Mouse (Mus musculus) cortical plate, adult 2 months (tissue): ENCODE data around the gene Drap1. TPM values are rescaled to one million over a fixed set of nuclear protein-coding genes. Genes with fewer than 3 reads are reported as not detected.
"Not testable (repeated sequence)": the region's sequence is repeated elsewhere in the genome, so short reads cannot be mapped to it uniquely, and the experiment has no call there.

ENCODE experiments used
- H3K27ac ChIP-seq: fragments of 200-500 bp; 2 replicates; pipeline ENCODE4 v1.5.1; 2012; ENCODE audit warnings: low read length, control low read depth, inconsistent platforms; ENCODE audit not compliant: insufficient read depth
- H3K4me1 ChIP-seq: fragments of 200-500 bp; 2 replicates; pipeline ENCODE4 v1.6.1; 2011; ENCODE audit warnings: low read length; ENCODE audit not compliant: control insufficient read depth, insufficient read depth
- H3K4me3 ChIP-seq: fragments of 200-500 bp; 2 replicates; pipeline ENCODE4 v1.5.1; 2011; ENCODE audit warnings: mild to moderate bottlenecking, low read length, control low read depth; ENCODE audit not compliant: insufficient read depth
- CTCF ChIP-seq: fragments of 200-500 bp; IDR thresholded peaks from 2 replicates; pipeline ENCODE4 v1.5.1; 2011; ENCODE audit warnings: mild to moderate bottlenecking, control low read depth, low read length; ENCODE audit not compliant: insufficient read depth; ENCODE audit errors: extremely low read depth
- POLR2A ChIP-seq: fragments of 200-500 bp; IDR thresholded peaks from 2 replicates; pipeline ENCODE4 v1.6.1; 2011; ENCODE audit warnings: mild to moderate bottlenecking, low read length, control low read depth; ENCODE audit not compliant: insufficient read depth; ENCODE audit errors: extremely low read depth
- polyA plus RNA-seq: library from polyadenylated mRNA; depleted of rRNA; stranded (reverse); fragments of >200 nt; gene quantifications from 2 replicates; pipeline ENCODE4 v1.2.3, GENCODE M21; 2012

The Drap1 gene
- polyA plus RNA-seq, 1 experiment, result 285 TPM

DNA sequence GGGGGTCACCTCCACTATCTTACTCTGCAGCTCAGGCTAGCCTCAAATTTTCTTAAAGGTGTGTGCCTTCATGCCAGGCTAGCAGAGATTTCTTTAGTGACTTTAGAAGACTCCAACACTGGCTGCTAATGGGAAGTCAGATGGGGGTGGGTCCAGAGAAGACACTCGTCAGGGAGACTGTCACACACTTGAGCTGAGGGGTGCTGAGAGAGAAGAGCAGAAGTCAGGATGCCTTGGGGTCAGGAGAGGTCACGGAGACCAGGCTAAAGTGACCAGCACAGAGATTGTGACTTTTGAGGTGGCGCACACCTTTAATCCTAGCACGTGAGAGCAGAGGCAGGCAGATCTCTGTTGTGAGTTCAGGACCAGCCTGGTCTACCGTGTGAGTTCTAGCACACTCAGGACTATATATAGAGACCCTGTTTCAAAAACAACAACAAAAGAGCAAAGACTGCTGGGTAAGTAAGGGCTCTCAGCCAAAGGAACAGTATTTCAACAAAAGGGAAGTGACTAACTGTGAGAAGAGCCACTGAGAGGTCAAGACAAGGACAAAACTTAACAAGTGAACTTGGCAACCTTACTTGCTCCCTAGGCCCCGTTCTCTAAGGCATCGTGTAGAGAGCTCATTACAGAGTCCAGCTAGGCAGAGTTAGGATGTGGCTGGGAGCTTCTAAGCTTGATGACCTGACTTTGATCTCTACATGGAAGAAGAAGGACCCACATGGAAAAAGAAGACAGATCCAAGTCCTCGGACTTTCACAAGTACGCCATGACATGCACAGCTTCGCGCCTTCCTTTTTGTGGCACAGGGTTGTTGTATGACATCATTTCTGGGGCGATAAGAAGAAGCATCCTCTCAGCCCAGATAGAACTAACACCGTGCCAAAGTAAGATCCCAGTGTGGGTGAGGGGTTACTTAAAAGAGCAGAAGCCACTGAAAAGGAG, 16.4 kb downstream of the Drap1 start:
- TF ChIP-seq CTCF (no peak), POLR2A (no peak)

DNA sequence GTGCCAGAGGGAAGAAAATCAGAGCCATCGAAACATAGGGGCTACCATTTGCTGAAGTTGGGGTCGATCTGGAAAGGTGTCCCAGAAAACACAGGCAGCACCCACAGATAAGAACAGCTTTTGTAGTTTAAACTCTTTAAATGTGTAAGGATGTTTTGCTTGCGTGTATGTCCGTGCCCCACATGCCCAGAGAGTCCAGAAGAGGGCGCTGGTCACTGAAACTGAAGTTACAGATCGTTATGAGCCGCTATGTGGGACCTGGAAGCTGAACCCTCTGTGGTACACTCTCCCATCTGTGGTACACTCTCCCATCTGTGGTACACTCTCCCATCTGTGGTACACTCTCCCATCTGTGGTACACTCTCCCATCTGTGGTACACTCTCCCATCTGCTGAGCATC, 17.6 kb downstream of the Drap1 start:
- Histone ChIP-seq H3K4me1 (peaks cover 3% of the 10 kb centered on the region; the same call in 1 of the 2 replicates), H3K27ac (peak overlapping the region; percentile 87), H3K4me3 (peak overlapping the region; percentile 64)
- TF ChIP-seq CTCF, result peak; percentile 61
- TF ChIP-seq POLR2A, result no peak

More for the DNA sequence above, 16.4 kb downstream of the Drap1 start:
- Histone ChIP-seq H3K4me3 (no peak overlapping the region), H3K4me1 (peaks cover 3% of the 10 kb centered on the region; the same call in 1 of the 2 replicates), H3K27ac (0 out of 2 replicates have a peak overlapping the region, but pooled peaks have one; percentile 28)

DNA sequence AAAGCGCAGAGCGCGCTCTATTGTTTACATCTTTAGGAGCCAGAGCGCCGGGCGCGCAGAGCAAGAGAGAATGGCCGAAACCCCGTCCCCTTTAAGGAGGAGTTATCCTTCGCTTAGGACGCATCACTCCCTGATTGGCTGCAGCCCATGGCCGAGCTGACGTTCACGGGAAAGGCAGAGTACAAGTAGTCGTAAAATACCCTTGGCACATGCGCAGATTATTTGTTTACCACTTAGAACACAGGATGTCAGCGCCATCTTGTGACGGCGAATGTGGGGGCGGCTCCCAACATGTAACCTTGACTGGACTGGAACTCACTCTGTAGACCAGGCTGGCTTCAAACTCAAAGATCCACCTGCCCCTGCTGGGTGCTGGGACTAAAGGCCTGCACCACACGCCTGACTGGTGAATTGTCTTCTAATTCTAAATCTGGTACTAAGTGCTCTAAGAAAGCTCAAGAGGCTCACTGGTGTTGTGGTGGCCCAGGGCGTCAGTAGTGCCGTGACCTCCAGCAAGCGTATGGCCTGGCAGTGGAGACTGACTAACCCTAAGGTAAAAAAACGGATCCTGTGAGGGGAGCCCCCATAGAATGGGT, 18.1 kb downstream of the Drap1 start:
- Histone ChIP-seq H3K4me3 (peak overlapping the region; percentile 64), H3K27ac (peak overlapping the region; percentile 87)
- not testable (repeated sequence) for H3K4me1 ChIP-seq
- peak; percentile 80 for TF ChIP-seq POLR2A

DNA sequence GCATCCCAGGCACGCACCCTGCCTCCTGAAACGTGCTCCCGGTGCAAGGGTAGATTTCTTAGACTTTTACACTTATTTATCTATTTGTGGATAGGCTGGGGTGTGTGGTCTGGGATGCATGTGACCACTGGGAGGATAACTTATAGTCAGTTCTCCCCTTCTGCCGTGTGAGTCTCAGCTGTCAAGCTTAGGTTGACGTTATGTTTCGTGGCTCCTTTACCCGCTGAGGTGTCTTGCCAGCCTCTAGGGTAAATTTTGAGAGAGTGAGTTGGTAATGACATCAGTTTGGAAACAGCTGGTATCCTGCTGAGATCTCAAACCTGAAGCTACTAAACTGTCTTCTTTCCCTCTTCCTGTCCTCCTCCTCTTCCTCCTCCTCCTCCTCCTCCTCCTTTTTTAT, 18.9 kb downstream of the Drap1 start:
- Histone ChIP-seq H3K27ac (peak overlapping the region; percentile 91), H3K4me3 (peak overlapping the region; percentile 64), H3K4me1 (peaks cover 3% of the 10 kb centered on the region; the same call in 1 of the 2 replicates)
- TF ChIP-seq CTCF (no peak), POLR2A (no peak)

DNA sequence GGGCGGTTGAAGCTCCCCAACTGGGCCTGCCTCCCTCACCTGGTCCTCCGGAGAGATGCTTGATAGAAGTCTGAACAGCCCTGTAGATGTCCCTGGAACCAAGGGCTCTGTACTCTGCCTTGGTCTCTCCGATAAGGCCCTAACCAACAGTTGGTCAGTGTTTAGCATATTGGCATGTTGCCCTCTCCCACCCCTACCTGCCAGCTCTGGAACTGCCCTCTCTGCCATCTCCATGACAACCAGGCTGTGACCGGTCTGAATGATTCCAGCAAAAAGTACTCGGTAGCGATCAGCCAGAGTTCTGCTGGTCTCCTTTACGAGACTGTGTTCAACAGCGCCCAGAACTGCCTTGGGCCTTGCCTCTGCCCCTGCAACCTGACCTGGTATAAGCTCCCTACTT, 22.5 kb downstream of the Drap1 start, which contains the start of gene Tsga10ip:
Gene Tsga10ip (minus strand): TSS at position 234 of the 400 bp plus-strand sequence.
- Histone ChIP-seq H3K4me1 (peaks cover 3% of the 10 kb centered on the region; the same call in 1 of the 2 replicates), H3K27ac (no peak within 1 kb of the TSS), H3K4me3 (no peak within 1 kb of the TSS)
- no peak for TF ChIP-seq POLR2A
- TF ChIP-seq CTCF, result no peak

DNA sequence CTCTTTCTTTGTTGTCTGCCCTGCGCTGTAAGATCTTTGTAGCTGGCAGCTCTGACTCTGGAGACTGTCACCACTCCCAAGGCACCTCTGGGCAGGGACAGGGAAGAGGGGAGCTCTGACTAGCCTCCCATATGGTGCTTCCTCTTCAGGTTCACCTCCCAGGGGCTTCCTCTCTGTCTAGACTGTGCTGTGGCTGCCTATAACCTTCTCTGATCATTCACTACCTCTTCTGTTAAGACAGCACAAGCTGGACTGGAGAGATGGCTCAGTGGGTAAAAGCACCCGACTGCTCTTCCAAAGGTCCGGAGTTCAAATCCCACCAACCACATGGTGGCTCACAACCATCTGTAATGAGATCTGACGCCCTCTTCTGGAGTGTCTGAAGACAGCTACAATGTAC, 23.7 kb downstream of the Drap1 start:
- not testable (repeated sequence) for H3K4me1 ChIP-seq, H3K4me3 ChIP-seq, H3K27ac ChIP-seq

DNA sequence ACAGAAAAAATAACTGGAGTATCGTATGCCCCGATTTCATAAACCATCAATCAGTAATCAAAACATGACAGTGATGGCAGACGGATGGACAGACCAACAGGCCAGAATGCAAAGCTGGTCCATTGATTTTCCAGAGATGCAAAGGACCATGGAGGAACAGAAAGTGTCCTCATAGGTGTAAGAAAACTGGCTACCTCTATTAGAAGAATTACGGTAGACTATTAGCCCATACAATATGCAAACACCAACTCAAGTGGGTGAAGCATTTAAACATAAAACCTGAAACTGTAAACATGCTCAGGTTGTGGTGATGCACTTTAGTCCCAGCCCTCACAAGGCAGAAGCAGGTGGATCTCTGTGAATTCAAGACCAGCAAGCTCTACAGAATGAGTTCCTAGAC, 29.4 kb downstream of the Drap1 start:
- Histone ChIP-seq H3K4me3 (no peak overlapping the region), H3K27ac (no peak overlapping the region), H3K4me1 (no peaks in the 10 kb centered on the region)
- no peak for TF ChIP-seq POLR2A
- no peak for TF ChIP-seq CTCF

DNA sequence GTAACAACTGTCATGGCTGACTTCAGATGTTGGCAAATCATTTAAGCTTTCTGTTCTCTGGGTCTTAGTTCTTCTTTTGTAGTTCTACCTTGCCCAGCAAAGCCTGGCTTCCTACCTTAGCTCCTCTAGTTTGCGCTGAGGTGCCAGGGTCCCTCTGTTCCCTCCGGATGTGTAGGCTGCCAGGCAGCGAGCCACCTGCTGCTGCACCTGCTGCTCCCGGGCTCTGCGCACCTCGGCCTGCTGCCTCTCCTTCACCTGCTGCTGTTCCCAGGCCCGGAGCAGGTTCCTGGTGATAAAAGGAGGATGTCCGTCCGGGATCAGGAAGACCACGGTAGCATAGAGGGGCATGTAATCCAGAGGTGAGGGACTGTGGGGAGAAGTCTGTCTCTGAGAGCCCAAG, 30.6 kb downstream of the Drap1 start:
- H3K4me3 ChIP-seq, result no peak overlapping the region
- H3K4me1 ChIP-seq, result peaks cover 2% of the 10 kb centered on the region
- no peak for TF ChIP-seq CTCF
- TF ChIP-seq POLR2A, result no peak
- no peak overlapping the region for H3K27ac ChIP-seq

DNA sequence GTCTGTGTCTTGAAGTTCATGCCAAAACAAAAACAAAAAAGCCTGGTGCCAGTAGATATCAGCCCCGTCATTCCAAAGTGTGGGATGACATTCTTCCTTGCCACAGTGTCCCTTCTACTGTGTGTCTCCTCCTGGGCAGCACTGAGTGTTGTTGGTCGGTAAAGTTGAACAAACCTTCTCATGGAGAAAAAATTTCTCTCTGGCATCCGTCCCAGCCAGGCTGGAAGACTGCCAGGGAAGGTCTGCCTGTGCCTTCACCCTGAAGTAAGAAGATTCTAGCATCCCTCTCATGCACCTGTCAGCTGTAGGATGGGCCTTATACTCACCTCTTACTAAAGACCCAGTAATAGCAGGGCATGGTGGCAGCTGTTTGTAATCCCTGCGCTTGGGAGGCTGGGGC, 31.9 kb downstream of the Drap1 start:
- Histone ChIP-seq H3K4me1 (peaks cover 2% of the 10 kb centered on the region), H3K27ac (no peak overlapping the region), H3K4me3 (no peak overlapping the region)
- TF ChIP-seq CTCF (no peak), POLR2A (no peak)

DNA sequence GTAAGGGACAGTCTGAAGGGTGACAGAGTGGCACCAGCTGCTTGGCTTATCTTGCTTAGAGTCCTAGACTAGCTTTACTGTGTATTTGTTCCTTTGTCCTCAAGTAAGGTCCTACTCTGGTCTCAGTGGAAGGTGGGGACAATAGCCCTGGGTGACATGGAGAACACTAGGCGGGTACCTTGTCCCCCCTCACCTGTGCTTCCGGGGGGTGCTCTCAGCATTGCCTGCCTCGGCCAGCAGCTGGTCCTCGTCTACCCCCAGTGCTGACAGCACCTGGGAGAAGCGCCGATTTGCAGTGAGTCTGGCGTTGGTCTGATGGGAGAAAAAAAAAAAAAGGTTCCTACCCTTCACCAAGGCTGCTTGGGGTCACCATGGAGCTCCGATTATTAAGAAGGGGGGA, 34.4 kb downstream of the Drap1 start:
- Histone ChIP-seq H3K27ac (no peak overlapping the region), H3K4me3 (no peak overlapping the region), H3K4me1 (peaks cover 3% of the 10 kb centered on the region)
- TF ChIP-seq CTCF (no peak), POLR2A (no peak)
